ENCODE assay signal across 22 mouse cellular contexts in the genomic region with DNA sequence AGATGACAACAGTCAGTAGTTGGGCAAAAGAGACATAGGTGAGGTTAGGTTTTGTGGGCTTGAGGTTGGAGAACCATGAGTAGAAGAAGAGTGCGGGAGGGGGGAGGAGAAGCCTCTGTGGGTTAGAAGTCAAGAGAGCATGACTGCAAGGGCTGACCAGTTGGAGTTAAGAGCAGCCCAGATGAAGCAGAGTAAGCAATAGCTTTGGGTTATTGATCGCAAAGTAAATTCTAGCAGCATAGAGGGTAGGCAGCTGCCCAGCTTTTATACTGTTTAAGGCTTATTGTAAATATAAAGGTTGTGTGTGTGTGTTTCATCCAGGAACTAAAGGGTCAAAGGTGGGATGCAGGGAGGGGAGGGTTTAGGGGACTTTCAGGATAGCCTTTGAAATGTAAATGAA.
"Had no signal": no experiment of that assay in that cellular context is flagged by ENCODE, and none has a peak within 500 bp of the region (broad histone marks: within the 10 kb centered on the region; RNA-seq: fewer than 3 reads in every experiment).

No protein-coding gene starts in this region.

- H3K9ac ChIP-seq: intestine, embryonic 15.5 days; limb, embryonic 12.5 days; limb, embryonic 15.5 days; lung, embryonic 14.5 days; midbrain, embryonic 12.5 days; midbrain, embryonic 15.5 days; neural tube, embryonic 12.5 days; neural tube, embryonic 15.5 days had no signal

- H3K27ac ChIP-seq: intestine, embryonic 15.5 days; layer of hippocampus, adult 2 months; left cerebral cortex, adult 2 months; limb, embryonic 12.5 days; limb, embryonic 15.5 days; macrophage; midbrain, embryonic 12.5 days; midbrain, embryonic 15.5 days; neural tube, embryonic 12.5 days; neural tube, embryonic 15.5 days had no signal

- H3K9me3 ChIP-seq: intestine, embryonic 15.5 days; limb, embryonic 12.5 days; limb, embryonic 15.5 days; midbrain, embryonic 12.5 days; midbrain, embryonic 15.5 days; neural tube, embryonic 12.5 days; neural tube, embryonic 15.5 days had no signal

- H3K4me2 ChIP-seq: intestine, embryonic 15.5 days; limb, embryonic 12.5 days; limb, embryonic 15.5 days; lung, embryonic 14.5 days; midbrain, embryonic 12.5 days; midbrain, embryonic 15.5 days; neural tube, embryonic 12.5 days; neural tube, embryonic 15.5 days had no signal

- H3K4me1 ChIP-seq: intestine, embryonic 15.5 days; limb, embryonic 15.5 days; midbrain, embryonic 12.5 days; midbrain, embryonic 15.5 days; neural tube, embryonic 12.5 days; neural tube, embryonic 15.5 days had no signal

- H3K27me3 ChIP-seq: intestine, embryonic 15.5 days; limb, embryonic 12.5 days; limb, embryonic 15.5 days; midbrain, embryonic 12.5 days; midbrain, embryonic 15.5 days; neural tube, embryonic 12.5 days; neural tube, embryonic 15.5 days had no signal

- H3K4me3 ChIP-seq: intestine, embryonic 15.5 days; layer of hippocampus, adult 2 months; left cerebral cortex, adult 2 months; limb, embryonic 12.5 days; limb, embryonic 15.5 days; midbrain, embryonic 12.5 days; midbrain, embryonic 15.5 days; neural tube, embryonic 12.5 days; neural tube, embryonic 15.5 days had no signal

- DNase-seq: kidney, adult 11 months; kidney, adult 8-10 months; kidney, postnatal 14 days; kidney, postnatal 4 days; layer of hippocampus, postnatal 36 days; left cerebral cortex, postnatal 4 days; lung, embryonic 14.5 days; right cerebral cortex, adult 18-20 months; right cerebral cortex, postnatal 14 days; right cerebral cortex, postnatal 4 days; thymus, postnatal 25 days had no signal

- ATAC-seq: intestine, embryonic 15.5 days; lung, postnatal 0 days; midbrain, embryonic 15.5 days had no signal
